Mouse (Mus musculus) kidney, adult 2 months (tissue): ENCODE results near the gene Ncoa3.

Source experiments
- CTCF ChIP-seq: fragments of 200-500 bp; conservative IDR thresholded peaks from 2 replicates; pipeline ENCODE4 v1.5.1; 2011; ENCODE audit warnings: low read depth, mild to moderate bottlenecking, control low read depth, low read length, moderate library complexity, mixed read lengths; ENCODE audit not compliant: insufficient read depth, insufficient read length
- POLR2A ChIP-seq: fragments of 200-500 bp; IDR thresholded peaks from one replicate; pipeline ENCODE4 v1.6.1; 2011; ENCODE audit warnings: low read depth, low read length, control low read depth

DNA sequence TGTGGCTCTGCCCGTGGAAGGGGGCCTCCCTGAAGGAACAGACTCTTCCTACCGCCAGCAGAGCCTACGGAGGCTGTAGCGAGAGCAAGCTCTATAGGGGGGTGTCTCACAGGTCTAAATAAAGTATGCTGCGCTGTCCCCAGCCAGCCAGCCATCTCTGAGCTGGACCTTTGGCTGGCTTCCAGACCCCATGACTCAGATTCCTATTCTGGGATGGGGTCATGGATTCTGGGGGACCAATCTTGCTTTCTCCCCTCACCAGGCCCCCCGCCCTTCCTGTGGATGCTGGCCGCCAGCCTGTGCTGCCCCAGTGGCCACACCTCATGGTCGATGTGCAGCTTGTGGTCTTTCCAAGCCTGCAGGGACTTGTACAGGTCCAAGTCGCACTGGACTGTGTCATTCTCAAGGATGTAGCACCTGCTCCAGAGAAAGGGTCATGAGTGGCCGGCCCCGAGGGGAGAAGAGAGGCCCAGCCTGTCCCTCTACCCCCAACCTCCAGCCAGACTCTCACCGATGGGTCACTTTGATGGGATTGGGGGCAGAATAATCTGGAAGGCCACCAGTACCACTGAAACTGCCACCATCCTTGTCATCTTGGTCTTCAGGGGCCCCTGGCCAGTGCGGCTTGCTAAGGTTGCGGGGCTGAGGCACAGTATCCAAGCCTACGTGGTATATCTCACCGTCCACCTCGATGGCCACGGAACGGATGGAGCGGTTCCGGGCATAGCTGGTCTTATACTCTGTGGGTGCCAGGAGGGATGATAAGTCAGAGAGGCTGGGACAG, 88.7 kb downstream of the Ncoa3 start:
- TF ChIP-seq CTCF = no peak
- no peak for TF ChIP-seq POLR2A
